Mouse (Mus musculus): Measurements from ENCODE around the gene Nostrin. TPM values are rescaled to one million over a fixed set of nuclear protein-coding genes. Genes with fewer than 3 reads are reported as not detected.

Nostrin gene
- polyA plus RNA-seq, 1 experiment from 2014 or later = 1.0 TPM

GRCm38 (mm10) chr2:69132488-69133040 is 3.0 kb upstream of the Nostrin start:
- 71% methylated on average over 5 of the region's 5 CpGs for WGBS
- DNase-seq (ENCODE audit: extremely low spot score, low spot score) = no peak
- H3K27me3 ChIP-seq (ENCODE audit: poor library complexity, severe bottlenecking) = no peaks in the 10 kb centered on the region
- no peak overlapping the region for H3K4me3 ChIP-seq
- H3K4me1 ChIP-seq = peaks cover 18% of the 10 kb centered on the region
- H3K36me3 ChIP-seq (replicated peaks) = no peaks in the 10 kb centered on the region
- no peak overlapping the region for H3K27ac ChIP-seq
- no peaks in the 10 kb centered on the region for H3K9me3 ChIP-seq

GRCm38 (mm10) chr2:69134186-69134585 is 1.4 kb upstream of the Nostrin start:
- H3K27me3 ChIP-seq (ENCODE audit: poor library complexity, severe bottlenecking) = no peaks in the 10 kb centered on the region

DNA sequence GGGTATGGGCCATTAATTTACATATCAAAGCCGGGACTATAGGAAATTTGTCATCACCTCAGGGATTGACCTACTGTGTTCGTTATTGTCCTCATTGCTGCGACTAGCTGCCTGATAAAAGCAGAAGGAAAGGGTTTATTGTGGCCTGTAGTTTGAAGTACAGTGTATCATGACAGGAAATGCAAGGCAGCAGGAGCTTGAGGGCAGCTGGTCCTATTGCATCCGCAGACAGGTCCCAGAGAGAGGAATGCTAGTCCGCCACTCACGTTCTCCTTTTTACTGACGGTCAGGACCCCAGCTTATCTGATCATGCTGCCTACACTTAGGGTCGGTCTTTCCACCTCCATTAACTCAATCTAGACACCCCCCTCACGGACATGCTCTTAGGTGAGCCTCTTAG is 663 bp upstream of the Nostrin start:
- no peak overlapping the region for H3K27ac ChIP-seq
- WGBS = 83% methylated on average over 9 of the region's 9 CpGs
- peaks cover 6% of the 10 kb centered on the region; the same call in 1 of the 2 replicates for H3K4me1 ChIP-seq
- no peak for DNase-seq (ENCODE audit: extremely low spot score, low spot score)
- no peaks in the 10 kb centered on the region for H3K9me3 ChIP-seq
- H3K4me3 ChIP-seq = no peak overlapping the region
- no peaks in the 10 kb centered on the region for H3K36me3 ChIP-seq (replicated peaks)
- no peaks in the 10 kb centered on the region for H3K27me3 ChIP-seq (ENCODE audit: poor library complexity, severe bottlenecking)

More at GRCm38 (mm10) chr2:69134186-69134585, 1.4 kb upstream of the Nostrin start:
- no peaks in the 10 kb centered on the region for H3K36me3 ChIP-seq (replicated peaks)
- DNase-seq (ENCODE audit: extremely low spot score, low spot score) = no peak
- no peaks in the 10 kb centered on the region for H3K9me3 ChIP-seq
- WGBS = 92% methylated on average over 1 of the region's 1 CpGs
- H3K27ac ChIP-seq = no peak overlapping the region
- peaks cover 13% of the 10 kb centered on the region for H3K4me1 ChIP-seq
- H3K4me3 ChIP-seq = no peak overlapping the region

GRCm38 (mm10) chr2:69137406-69138084 is 1.9 kb downstream of the Nostrin start:
- H3K27me3 ChIP-seq (ENCODE audit: poor library complexity, severe bottlenecking) = no peaks in the 10 kb centered on the region
- H3K36me3 ChIP-seq (replicated peaks) = no peaks in the 10 kb centered on the region
- no peak for DNase-seq (ENCODE audit: extremely low spot score, low spot score)
- WGBS = 93% methylated on average over 10 of the region's 10 CpGs
- H3K4me1 ChIP-seq = no peaks in the 10 kb centered on the region
- H3K27ac ChIP-seq = no peak overlapping the region
- no peak overlapping the region for H3K4me3 ChIP-seq
- H3K9me3 ChIP-seq = no peaks in the 10 kb centered on the region

GRCm38 (mm10) chr2:69138759-69139158 is 3.2 kb downstream of the Nostrin start:
- 91% methylated on average over 4 of the region's 4 CpGs for WGBS
- H3K4me1 ChIP-seq = no peaks in the 10 kb centered on the region
- no peaks in the 10 kb centered on the region for H3K9me3 ChIP-seq
- no peak for DNase-seq (ENCODE audit: extremely low spot score, low spot score)
- no peak overlapping the region for H3K4me3 ChIP-seq
- no peak overlapping the region for H3K27ac ChIP-seq
- H3K36me3 ChIP-seq (replicated peaks) = no peaks in the 10 kb centered on the region
- no peaks in the 10 kb centered on the region for H3K27me3 ChIP-seq (ENCODE audit: poor library complexity, severe bottlenecking)

GRCm38 (mm10) chr2:69140215-69140614 is 4.6 kb downstream of the Nostrin start:
- 58% methylated on average over 2 of the region's 2 CpGs for WGBS
- no peak for DNase-seq (ENCODE audit: extremely low spot score, low spot score)
- Histone ChIP-seq H3K36me3 (replicated peaks) (no peaks in the 10 kb centered on the region), H3K27me3 (ENCODE audit: poor library complexity, severe bottlenecking) (no peaks in the 10 kb centered on the region), H3K4me3 (no peak overlapping the region), H3K27ac (no peak overlapping the region), H3K4me1 (0 out of 2 replicates have a peak, but pooled peaks cover 6% of the 10 kb centered on the region), H3K9me3 (no peaks in the 10 kb centered on the region)

- H3K4me1 ChIP-seq = 0 out of 2 replicates have a peak, but pooled peaks cover 6% of the 10 kb centered on the region
- no peak for DNase-seq (ENCODE audit: extremely low spot score, low spot score)
- H3K4me3 ChIP-seq = no peak overlapping the region
- 70% methylated on average over 4 of the region's 4 CpGs for WGBS
- no peaks in the 10 kb centered on the region for H3K36me3 ChIP-seq (replicated peaks)
- no peaks in the 10 kb centered on the region for H3K27me3 ChIP-seq (ENCODE audit: poor library complexity, severe bottlenecking)
- H3K9me3 ChIP-seq = no peaks in the 10 kb centered on the region
- H3K27ac ChIP-seq = no peak overlapping the region
Observed at GRCm38 (mm10) chr2:69140816-69141215, 5.2 kb downstream of the Nostrin start.

- WGBS = 79% methylated on average over 3 of the region's 3 CpGs
- H3K36me3 ChIP-seq (replicated peaks) = no peaks in the 10 kb centered on the region
Observed at GRCm38 (mm10) chr2:69148691-69149090, 13.1 kb downstream of the Nostrin start.

GRCm38 (mm10) chr2:69149154-69149553 is 13.6 kb downstream of the Nostrin start:
- WGBS = 93% methylated on average over 10 of the region's 10 CpGs
- Histone ChIP-seq H3K36me3 (replicated peaks) (no peaks in the 10 kb centered on the region), H3K4me1 (peaks cover 20% of the 10 kb centered on the region; the same call in 1 of the 2 replicates), H3K27me3 (ENCODE audit: poor library complexity, severe bottlenecking) (no peaks in the 10 kb centered on the region; the same call in 1 of the 2 replicates), H3K27ac (no peak overlapping the region), H3K9me3 (no peaks in the 10 kb centered on the region), H3K4me3 (no peak overlapping the region)
- no peak for DNase-seq (ENCODE audit: extremely low spot score, low spot score)

More at GRCm38 (mm10) chr2:69148691-69149090, 13.1 kb downstream of the Nostrin start:
- H3K27me3 ChIP-seq (ENCODE audit: poor library complexity, severe bottlenecking) = no peaks in the 10 kb centered on the region; the same call in 1 of the 2 replicates
- H3K4me1 ChIP-seq = peaks cover 23% of the 10 kb centered on the region; the same call in 1 of the 2 replicates
- no peak overlapping the region for H3K4me3 ChIP-seq
- no peak overlapping the region for H3K27ac ChIP-seq
- no peak for DNase-seq (ENCODE audit: extremely low spot score, low spot score)
- no peaks in the 10 kb centered on the region for H3K9me3 ChIP-seq

DNA sequence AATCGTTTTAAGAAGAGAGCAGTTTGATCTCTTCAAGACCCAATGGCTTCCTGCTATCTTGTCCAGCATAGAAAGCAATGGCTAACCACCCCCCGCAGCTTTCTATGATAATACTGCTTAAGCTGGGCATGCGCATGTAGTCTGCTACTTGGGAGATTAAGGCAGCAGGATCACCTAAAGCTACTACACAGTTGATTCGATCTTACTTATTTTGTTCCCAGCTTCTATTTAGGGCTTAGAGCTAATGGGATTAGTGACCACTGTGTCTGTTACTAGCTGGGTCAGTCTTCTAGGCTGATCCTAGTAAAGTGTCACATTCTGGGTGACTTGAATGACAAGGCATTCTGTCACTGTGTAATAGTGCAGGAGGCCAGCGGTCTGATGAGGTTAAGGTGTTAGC is 15.2 kb downstream of the Nostrin start:
- Histone ChIP-seq H3K4me3 (no peak overlapping the region), H3K36me3 (replicated peaks) (no peaks in the 10 kb centered on the region), H3K9me3 (no peaks in the 10 kb centered on the region), H3K27me3 (ENCODE audit: poor library complexity, severe bottlenecking) (no peaks in the 10 kb centered on the region; the same call in 1 of the 2 replicates), H3K4me1 (peaks cover 17% of the 10 kb centered on the region), H3K27ac (no peak overlapping the region)
- WGBS = 41% methylated on average over 5 of the region's 5 CpGs
- DNase-seq (ENCODE audit: extremely low spot score, low spot score) = no peak

- Histone ChIP-seq H3K36me3 (replicated peaks) (no peaks in the 10 kb centered on the region), H3K9me3 (no peaks in the 10 kb centered on the region), H3K27ac (no peak overlapping the region), H3K4me3 (no peak overlapping the region), H3K4me1 (peaks cover 13% of the 10 kb centered on the region), H3K27me3 (ENCODE audit: poor library complexity, severe bottlenecking) (no peaks in the 10 kb centered on the region)
- no peak for DNase-seq (ENCODE audit: extremely low spot score, low spot score)
- 69% methylated on average over 3 of the region's 3 CpGs for WGBS
Observed at GRCm38 (mm10) chr2:69155861-69156260, 20.3 kb downstream of the Nostrin start.

GRCm38 (mm10) chr2:69156283-69156682 is 20.7 kb downstream of the Nostrin start:
- Histone ChIP-seq H3K9me3 (no peaks in the 10 kb centered on the region), H3K4me1 (peaks cover 10% of the 10 kb centered on the region), H3K27me3 (ENCODE audit: poor library complexity, severe bottlenecking) (no peaks in the 10 kb centered on the region), H3K4me3 (no peak overlapping the region), H3K36me3 (replicated peaks) (no peaks in the 10 kb centered on the region), H3K27ac (no peak overlapping the region)
- DNase-seq (ENCODE audit: extremely low spot score, low spot score) = no peak
- WGBS = 82% methylated on average over 7 of the region's 7 CpGs

DNA sequence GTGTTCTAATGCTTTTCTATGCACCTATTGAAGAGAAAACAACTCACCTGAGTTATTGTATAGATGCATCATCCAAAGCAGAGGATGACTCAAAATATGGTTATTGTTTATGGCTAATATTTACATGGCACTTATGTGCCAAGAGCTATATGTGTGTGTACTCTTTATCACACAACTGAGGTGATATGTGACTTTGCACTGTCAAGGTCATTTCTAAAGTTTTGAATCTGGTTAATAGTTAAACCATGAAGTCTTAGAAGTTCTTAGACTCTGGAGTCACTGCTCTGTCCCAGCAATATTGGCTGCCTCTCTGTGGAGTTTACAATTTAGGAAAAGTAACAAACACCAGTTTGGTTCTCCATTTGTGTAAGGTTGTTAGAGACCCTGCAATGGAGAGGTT is 23.3 kb downstream of the Nostrin start:
- DNase-seq (ENCODE audit: extremely low spot score, low spot score) = no peak
- Histone ChIP-seq H3K4me3 (no peak overlapping the region), H3K27ac (no peak overlapping the region), H3K36me3 (replicated peaks) (no peaks in the 10 kb centered on the region), H3K27me3 (ENCODE audit: poor library complexity, severe bottlenecking) (no peaks in the 10 kb centered on the region), H3K4me1 (peaks cover 9% of the 10 kb centered on the region), H3K9me3 (no peaks in the 10 kb centered on the region)

Data from forebrain, embryonic 10.5 days (tissue).